Mouse (Mus musculus) embryo, embryonic 11 days (tissue): ENCODE measurements around the gene Pnliprp1.
A peak's percentile ranks its signal among the peaks of the same experiment; 100 is the strongest.

ENCODE experiments used
- DNase-seq: peaks from one replicate; pipeline ENCODE4 v3.0.0-alpha.2; 2015

Pnliprp1 gene

DNA sequence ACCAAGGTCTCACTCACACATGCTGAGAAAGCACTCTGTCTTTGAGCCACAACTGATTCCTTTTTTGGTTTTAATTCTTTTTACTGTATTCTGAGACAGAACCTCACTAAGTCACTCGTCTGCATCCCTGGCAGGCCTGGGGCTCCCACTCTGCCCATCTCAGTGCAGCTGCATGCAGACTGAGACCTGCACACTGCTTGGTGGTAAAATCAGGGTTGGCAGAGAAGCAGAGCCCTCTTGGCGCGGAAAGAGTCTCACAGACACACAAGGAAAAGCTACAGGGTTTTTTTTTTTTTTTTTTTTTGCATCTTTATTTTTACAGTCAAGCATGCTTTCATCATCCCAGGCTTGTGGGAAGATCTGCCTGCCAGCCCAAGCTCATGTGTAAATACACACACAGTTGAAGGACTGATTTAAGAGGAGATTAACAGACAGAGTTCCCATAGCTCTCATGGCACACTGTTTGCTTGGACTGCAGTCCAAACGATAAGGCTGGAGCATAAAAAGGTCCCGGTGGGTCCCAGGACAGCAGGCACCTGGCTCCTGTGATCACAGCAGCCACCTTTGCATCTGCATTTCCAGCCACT lies at the start of gene Pnliprp1:
TSS of gene Pnliprp1 (plus strand) at position 443 of the 587 bp plus-strand sequence.
- no peak for DNase-seq

DNA sequence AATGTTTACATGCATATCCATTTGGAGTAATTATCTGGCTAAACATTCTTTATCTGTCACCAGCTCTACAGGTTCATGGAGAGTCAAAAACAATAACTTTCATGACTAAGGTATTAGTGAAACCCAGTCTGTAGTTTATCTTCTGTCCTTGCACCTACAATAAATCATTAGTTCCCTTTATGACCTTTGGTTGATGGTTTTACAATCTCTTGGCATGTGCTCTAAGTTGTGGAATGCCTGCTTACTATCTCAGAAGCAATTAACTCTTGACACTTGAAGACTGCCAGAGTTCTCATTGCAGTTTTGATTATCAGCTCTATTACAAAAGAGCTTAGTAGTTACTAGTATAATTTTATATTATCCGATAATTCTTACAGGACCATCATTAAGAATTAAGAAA lies 39.8 kb upstream of the Pnliprp1 start:
- no peak for DNase-seq

GRCm38 (mm10) chr19:58695314-58695713 lies 33.4 kb upstream of the Pnliprp1 start:
- no peak for DNase-seq

DNA sequence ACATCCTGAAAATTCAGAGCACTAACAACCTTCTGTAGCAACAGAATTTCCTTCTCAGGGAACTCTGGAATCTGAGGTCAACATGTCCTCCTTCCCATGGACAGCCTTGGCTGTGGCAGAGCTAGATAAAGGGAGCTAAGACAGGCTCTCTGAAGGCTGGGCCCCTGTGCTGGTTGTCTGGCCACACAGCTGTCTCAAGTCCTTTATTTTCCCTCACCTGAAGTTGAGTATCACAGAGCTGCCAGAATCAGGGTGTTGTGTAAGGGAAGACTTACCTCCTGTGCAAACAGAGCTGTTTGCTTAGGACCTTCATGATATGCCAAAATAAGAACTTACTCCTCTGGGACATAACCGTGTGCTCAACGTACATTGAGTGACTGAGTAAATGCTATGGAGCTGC lies 32.5 kb upstream of the Pnliprp1 start:
- DNase-seq: no peak

DNA sequence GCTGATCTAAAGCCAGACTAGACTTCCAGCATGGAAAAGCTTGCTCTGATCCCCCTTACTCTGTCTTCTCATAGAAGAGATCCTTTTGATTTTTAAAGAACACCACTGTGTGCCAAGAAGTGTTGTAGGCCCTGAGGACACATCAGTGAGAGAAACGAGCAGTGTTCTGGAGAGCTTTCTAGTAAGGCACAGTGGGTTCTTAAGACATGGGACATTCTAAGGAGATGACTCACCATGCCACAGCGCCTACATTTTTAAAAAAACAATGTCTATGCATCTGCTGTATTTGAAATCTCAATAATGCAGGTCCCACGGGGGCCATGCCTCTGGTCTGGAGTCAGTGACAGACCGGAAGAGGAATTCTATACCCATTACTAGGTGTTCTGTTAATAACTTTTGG lies 24.1 kb upstream of the Pnliprp1 start:
- DNase-seq: no peak

DNA sequence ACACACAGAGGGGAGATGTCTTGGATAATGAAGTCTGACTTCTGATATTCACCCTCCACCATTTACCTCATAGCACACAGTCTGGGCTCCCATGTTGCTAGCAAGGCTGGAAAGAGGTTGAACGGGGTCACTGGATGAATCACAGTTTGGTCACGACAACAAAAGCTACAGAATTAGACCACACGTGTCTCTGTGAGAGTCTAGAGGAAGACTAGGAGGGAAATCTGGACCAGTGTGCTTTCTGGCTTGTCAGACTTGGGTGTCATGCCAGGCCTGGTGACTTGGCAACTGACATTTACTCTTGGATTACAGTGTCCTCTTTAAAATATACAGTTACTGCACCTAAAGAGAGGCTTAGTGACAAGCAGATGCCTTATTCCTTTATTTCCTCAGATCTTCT lies 20.1 kb upstream of the Pnliprp1 start:
- no peak for DNase-seq

DNA sequence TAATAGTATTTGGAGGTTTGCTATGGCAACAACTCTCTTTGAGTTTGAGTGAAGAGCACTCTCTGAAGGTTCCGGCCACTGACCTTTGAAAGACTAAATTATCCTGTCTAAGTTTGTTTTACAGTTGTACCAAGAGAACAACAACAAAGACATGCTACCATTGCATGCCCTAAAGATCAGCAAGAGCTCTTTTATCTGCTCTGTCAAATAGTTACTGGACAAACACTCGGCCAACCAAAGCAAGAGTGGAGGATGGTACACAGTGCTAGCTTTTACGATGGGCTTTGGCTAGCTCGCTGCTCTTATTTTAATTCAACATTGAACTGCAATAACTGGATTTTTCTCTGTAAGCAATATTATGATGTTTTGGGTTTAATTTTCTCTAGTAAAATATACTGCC lies 10.8 kb upstream of the Pnliprp1 start:
- no peak for DNase-seq

DNA sequence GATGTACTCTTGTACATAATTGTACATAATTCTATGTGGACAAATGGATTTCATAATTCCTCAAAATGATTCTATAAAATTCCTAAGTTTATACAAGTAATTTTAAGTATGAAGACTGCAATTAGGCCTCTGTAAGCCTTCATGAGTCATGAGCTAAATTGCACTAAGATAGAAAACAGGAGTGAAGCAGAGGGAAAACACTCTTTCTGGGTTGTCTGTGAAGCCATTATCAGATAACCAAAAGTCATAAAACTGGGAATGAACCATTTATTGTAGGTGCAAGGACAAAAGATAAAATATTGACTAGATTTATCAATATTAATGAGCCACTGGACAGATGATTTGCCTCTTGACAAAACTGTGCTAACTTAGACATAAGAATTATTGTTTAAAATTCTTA lies 8.2 kb upstream of the Pnliprp1 start:
- no peak for DNase-seq

DNA sequence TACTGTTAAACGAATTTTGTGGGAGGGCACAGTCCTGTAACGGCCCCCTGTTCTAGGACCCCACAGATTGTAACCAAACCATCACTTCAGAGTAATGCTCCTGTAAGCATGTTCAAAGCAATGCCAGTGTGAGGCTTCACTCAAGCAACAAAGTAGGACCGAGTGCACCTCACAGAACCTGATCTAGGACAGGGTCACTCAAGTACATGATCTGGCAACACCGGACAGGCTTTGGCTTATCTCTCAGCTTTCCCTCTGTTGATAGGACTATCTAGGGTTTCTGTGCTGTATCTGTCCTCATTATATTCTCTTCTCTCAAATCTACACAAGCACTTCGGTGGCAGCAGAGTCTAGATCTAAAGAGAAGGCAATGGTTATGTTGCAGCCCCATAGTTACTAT lies 2.1 kb upstream of the Pnliprp1 start:
- no peak for DNase-seq

DNA sequence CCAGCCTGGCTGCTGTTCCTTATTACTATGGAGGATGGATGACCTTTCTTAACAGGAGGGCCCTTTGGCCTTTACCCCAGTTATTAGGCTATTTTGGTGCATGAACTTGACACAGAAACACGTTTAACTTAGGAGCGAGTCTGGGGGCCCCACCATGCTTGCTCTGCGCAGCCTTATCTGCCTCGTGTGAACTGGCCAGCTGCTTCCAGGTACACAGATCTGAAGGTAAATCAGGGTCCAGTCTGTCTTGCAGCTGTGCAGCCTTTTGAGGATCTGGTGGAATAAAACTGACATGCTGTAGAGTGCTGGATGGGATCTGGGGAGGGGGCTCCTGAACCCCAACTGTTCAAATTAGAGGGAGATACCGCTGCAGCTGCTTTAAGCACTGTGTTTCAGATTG lies 931 bp upstream of the Pnliprp1 start:
- DNase-seq: no peak

DNA sequence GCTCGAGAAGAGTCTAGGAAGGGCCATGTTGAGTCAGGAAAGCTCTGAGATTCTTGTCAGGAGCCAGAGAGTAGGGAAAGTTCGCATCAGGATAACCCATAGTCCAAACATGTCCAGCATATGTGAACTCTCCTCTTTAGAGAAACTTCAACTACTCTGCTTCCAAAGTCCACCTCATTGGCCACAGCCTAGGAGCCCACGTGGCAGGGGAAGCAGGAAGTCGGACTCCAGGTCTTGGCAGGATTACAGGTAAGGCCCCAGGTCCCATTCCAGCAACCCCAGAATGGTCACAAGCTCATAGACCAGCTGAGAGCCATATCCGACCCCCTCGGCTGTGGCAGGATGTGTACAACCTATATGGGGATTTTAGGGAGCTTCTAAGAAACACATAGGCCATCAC lies 4.5 kb downstream of the Pnliprp1 start:
- DNase-seq: no peak

DNA sequence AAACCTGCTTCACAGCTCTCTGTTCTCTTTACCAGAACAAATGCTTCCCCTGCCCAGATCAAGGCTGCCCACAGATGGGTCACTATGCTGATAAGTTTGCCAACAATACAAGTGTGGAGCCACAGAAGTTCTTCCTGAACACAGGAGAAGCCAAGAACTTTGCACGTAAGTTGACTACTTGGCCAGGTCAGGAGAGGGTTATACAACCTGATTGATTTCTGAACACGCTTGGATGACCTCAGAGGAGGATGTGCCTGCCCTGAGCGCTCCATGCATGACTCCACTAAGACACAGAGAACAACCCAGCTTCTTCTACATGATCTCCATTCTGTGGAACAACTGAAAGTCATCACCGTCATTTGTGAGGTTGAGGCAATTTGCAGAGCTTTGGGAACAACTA lies 9.4 kb downstream of the Pnliprp1 start:
- DNase-seq: no peak

DNA sequence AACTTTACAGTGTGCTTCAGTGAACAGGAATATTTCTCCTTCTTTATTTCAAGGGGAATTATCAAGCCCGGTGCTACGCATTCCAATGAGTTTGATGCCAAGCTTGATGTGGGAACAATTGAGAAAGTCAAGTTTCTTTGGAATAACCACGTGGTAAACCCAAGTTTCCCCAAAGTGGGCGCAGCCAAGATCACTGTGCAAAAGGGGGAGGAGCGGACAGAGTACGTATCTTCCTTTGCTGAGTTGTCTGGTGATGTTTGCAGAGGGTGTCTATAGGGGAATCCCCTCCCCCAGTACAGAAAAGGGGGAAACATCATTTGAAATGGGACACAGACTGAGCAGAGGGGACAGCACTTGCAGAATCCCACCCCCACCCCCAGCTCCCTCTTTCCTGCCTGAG lies 12.3 kb downstream of the Pnliprp1 start:
- no peak for DNase-seq

GRCm38 (mm10) chr19:58742711-58743110 lies 14.0 kb downstream of the Pnliprp1 start:
- no peak for DNase-seq

GRCm38 (mm10) chr19:58743736-58744135 lies 15.0 kb downstream of the Pnliprp1 start:
- DNase-seq: no peak

GRCm38 (mm10) chr19:58747498-58748000 lies 18.9 kb downstream of the Pnliprp1 start:
- no peak for DNase-seq

GRCm38 (mm10) chr19:58750822-58751221 lies 22.1 kb downstream of the Pnliprp1 start:
- no peak for DNase-seq

DNA sequence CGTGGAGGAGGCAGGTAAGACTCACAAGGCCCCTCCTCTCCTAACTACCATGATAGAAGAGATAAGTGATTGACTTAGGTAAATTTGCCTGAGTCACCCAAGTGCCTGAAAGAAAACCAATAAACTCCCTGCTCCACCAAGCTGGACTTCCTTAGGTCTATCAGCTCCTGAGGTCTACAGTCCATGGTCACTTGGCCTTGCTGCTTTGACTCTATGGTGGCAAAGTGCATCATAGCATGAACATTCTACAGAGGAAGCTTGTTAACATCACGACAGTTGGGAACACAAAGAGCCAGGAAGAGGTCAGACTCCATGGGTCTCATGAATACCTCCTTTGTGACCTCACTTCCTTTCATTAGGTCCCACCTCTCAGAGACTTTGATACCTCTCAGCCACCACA lies 22.8 kb downstream of the Pnliprp1 start:
- DNase-seq: no peak

- DNase-seq: no peak
Observed at GRCm38 (mm10) chr19:58758871-58759270, 30.2 kb downstream of the Pnliprp1 start.

DNA sequence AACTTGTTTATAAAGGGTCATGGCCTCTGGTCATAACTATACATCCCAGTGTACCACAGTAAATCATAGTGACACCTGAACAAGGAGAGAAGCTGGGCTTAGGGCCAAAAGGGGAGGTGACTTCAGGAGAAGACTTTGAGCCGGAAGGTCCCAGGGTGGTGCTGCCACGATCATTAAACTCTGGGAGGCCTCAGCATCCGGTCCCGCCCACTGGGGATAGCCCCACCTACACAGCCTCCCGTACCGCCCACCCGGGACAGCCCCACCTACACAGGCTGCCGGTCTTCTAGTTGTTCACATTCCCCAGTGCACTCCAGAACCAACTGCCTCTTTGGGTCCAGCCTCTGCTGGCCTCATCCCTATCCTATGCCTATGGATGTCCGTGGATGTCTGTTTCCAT lies 30.7 kb downstream of the Pnliprp1 start, which contains the start of gene Pnliprp2:
TSS of gene Pnliprp2 (plus strand) at position 297 of the 400 bp plus-strand sequence.
- no peak for DNase-seq

- peak; percentile 32 for DNase-seq
Observed at GRCm38 (mm10) chr19:58762316-58762715, 33.6 kb downstream of the Pnliprp1 start.

GRCm38 (mm10) chr19:58762848-58763541 lies 34.3 kb downstream of the Pnliprp1 start:
- peak; percentile 86 for DNase-seq

DNA sequence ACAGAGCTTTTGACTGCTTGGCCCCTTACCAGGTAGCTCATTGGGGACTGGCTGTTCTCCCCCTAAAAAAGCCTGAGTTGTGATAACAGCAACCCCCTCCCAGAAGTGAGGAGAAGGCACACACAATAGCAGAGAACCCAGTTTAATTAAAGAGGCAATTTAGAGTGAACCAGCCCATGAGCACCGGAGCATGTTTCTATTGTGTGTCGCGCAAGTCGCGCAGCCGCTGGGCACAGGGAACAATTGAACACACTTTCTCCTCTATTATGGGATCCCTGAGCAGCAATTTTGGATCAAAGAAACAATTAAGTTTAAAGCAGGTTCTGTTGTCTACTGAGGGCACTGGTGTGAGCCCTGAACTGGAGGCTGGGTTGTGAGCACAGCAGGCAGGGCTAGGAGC lies 38.6 kb downstream of the Pnliprp1 start:
- no peak for DNase-seq

GRCm38 (mm10) chr19:58776461-58776860 lies 47.8 kb downstream of the Pnliprp1 start:
- no peak for DNase-seq

GRCm38 (mm10) chr19:58781566-58781965 lies 52.9 kb downstream of the Pnliprp1 start:
- no peak for DNase-seq
